Mouse (Mus musculus) left cerebral cortex, adult 11 months (tissue): Measurements from ENCODE around the gene Tle4.

Experiments
- DNase-seq: peaks from one replicate; pipeline ENCODE4 v3.0.0; 2022; ENCODE audit warnings: low spot score

The Tle4 gene

DNA sequence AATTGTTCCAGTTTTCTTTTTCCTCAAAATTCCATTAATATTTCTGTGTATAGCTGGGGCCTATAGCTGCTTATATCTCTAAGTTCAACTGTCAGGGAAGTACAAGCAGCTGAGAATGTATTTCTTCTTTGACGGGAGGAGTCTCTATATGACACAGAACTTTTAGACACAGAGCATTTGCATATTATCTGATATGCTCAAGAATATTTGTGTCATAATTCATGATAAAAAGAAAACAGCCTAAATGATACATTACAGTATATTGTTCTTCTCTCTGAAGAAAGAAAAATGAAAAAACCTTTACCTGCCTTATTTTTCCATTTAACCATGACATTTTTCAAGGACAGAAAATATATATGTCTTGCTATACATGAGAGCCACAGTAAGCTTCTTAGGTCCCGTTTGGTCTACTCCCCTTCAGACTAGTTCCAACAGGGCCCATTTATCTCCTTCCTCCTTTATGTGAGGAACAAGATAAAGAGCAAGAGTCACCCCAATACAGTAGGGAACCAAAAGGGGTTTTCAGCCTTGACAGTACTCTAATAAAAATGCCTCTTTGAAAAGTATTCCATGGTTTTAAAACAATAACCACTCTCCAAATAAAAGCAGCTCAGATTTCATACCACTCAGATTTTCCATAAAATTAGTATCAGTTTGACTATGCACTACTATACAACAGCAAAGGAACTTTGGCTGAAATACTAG lies 77.6 kb downstream of the Tle4 start:
- DNase-seq = no peak

DNA sequence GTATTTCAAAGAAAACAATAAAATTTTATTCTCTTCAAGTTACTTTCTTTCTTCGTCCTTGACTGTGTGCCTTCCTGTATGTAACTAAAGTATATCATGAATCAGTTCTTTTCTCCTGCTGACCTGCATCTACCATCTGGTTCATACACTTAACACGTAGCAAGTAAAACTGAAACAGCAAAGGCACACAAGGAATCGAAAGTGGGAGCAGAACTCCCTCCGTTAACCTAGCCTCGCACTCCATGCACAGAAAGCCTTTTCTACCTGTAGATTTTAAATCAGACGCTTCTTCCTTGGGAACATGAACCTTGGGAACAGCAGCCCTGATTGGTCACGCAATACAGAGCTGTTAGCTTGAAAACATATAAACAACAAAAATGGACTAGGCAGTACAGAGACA lies 78.7 kb downstream of the Tle4 start:
- no peak for DNase-seq

DNA sequence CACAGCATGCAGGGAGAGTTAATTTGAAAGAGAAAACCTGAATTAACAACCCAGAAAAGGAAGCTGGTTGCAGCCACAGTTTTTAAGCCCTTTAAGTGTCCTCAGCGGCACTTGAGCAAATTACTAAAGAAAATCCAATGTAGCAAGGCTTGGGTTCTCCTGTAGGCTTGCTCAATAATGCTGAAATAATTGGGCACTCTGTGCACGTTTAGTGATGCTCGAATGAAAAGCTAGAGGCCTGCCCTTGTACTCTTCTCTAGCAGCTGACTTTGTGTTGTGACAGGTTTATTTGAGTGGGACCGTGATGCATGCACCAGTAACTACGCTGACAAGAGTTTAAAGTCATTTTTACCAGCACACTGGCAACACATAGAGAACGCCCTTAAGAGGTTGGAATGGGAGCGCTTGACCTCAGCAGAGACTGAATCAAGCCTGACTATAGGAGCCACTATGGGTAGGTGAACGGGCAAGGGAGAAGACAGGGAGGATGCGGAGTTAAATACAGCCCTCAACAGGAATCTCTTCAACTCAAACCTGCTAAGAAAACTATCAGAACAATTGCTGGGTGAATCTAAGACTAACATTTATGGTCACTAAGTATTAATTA lies 79.3 kb downstream of the Tle4 start:
- DNase-seq = no peak

DNA sequence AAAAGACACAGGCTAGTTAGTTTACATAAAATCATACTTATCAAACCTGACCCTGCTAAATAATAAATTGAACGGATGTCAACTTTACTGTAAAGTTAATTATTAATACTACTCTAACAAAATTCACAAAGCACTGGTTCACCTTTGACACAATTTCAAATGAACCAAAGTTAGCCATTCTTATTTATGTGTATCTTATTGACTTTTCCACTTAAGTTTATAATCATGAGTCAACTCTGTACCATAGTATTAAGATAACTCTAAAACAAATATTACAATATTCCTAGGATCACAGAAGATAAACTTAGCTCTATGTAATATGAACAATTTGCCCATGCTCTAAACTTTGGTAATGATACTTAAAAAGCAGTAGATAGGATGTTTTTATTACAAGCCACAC lies 81.4 kb downstream of the Tle4 start:
- DNase-seq = no peak

DNA sequence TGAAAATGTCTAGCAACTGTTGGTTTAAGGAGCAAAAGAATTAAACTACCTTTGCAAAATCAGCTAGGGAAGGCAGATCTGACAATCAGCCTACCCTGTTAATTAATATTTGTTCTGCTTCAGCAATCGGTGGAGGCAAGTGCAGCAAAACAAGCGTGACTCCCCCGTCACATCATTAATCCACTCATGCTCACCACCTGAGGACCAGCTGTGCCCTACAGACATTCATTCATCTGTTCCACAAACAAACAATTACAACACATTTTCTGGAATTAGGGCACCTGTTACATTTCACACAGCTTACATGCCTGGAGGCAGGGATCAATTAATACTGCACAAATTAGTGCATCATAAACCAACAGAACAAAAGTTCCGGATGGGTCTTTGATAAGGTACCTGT lies 89.0 kb downstream of the Tle4 start:
- DNase-seq = no peak

DNA sequence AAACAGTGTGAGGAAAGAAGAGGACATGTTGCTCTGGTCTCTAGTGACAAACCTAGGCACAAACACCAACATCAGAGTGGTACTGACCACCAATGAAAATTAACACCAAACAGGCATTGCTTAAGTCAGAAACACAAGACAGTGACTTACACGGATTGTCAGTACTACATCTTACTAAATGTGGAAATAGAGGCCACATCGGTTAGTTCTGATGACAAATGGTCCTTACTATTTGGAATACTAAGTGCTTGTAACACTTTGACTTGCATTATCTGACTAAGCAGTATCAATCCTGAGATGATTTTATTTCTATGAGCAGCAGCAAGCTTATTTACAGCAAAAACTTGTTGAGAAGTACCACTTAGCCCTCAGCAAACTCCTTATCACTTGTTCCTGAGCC lies 89.9 kb downstream of the Tle4 start:
- no peak for DNase-seq

DNA sequence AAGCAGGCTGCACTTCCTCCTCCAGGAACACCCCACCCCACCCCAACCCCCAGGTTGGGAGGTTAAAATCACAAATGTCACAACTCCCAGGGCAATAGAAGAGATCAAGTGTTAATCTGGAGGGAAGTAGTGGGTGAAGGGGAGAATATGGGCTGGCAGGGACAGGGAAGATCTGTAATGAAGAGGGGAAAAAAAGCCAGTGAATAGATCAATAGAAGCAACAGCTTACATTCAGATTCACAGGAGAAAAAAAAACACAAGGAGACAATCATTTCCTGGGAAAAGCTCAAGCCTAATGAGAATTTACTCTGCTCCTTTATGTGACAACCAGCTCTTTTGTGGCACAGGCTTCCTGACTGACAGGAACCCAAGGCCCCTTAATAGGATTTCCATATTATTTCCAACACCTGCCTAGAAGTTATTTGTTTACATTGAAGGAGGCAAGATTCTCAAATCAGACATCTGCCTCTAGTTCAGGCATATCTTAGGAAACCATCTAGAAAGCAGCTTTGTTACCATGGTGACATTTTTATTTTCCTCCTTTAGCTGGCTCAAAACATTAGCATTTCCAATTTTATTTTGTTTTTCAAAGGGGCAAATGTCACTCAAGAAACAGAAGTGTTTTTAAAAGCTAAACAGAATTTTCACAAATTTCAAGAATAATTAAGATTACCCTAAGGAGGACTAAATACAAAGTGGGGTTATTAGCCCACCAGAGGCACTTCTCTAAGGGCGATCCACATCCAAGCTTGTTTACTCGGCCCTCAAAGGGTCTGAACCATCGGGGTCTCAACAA lies 90.8 kb downstream of the Tle4 start:
- no peak for DNase-seq

DNA sequence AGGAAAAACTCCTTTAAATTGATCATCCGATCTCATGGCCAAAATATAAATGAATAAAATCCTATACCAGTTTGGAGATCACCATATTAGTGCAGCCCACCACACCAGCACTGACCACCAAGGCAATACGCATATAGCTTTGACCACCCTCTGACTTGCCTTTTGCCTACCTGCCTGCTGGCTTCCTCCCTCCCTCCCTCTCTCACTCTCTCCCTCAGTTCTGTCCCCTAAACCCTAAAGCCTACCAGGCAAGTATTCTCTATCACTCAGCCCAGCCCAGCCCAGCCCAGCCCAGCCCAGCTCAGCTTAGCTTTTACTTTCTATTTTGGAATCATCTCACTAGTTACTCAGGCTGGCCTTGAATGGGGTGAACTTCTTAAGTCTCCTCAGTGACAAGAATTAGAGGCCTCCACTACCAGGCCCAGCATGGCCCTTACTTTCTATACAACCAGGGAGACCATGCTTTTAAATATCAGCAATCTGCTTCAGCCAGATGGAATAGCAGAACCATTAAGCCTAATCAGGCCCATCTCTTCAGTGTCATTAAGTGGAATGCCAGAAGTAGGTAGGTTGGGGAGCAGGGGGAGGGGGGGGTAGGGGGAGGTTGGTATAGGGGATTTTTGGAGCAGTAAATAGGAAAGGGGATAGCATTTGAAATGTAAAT lies 91.8 kb downstream of the Tle4 start:
- DNase-seq = no peak

DNA sequence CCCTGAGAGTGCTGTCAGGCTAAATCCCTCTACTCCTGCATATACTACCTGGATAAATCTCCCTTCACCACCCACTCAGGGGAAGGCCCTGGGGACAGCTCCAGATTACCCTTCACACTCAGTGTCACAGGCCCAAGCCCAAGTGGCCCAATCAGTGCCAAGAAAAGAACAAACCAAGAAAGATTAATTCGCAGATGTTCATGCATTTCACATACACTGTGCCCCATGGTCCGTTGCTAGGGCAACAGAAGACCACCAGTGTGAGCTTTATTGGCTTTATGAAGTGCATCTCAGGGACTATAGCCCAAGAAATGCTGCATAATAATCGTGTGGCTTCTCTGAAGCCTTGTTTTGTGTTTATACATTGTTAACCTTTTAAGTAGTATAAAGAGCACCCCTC lies 92.5 kb downstream of the Tle4 start:
- no peak for DNase-seq

DNA sequence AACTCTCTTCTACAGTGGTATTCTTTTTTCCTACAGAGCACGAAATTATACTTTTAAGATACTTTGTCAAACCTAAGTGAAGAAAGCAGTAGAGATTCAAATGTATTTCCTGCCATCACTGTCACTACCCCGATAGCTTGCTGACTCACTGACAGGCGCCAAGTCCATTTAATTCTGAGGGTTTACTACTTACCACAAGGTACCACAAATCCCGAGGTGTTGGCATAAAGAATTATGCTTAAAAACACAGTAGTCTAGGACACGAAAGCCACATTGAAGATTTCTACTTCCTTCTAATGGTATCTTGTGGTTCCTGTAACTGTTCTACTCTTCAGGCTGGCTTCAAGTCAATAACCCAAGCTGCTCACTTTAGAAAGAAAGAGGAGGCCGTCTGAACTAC lies 94.0 kb downstream of the Tle4 start:
- no peak for DNase-seq

DNA sequence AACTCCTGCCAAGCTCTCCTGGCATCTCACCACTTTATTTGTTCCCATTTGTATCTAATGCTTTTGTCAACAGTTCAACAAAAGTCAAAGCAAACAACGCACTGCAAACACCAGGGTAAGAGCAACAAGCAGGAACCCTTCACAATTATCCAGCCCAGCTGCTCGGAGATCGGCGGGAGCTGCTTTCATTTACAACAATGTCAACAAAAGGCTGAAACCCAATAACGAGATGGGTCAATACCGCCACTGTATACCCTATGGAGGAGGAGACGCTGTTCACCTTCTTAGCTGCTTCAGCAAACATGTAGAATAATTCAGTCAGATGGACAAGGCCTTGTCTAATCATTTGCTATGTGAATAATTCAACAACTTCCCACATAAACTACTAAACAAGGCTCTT lies 95.6 kb downstream of the Tle4 start:
- DNase-seq = no peak

DNA sequence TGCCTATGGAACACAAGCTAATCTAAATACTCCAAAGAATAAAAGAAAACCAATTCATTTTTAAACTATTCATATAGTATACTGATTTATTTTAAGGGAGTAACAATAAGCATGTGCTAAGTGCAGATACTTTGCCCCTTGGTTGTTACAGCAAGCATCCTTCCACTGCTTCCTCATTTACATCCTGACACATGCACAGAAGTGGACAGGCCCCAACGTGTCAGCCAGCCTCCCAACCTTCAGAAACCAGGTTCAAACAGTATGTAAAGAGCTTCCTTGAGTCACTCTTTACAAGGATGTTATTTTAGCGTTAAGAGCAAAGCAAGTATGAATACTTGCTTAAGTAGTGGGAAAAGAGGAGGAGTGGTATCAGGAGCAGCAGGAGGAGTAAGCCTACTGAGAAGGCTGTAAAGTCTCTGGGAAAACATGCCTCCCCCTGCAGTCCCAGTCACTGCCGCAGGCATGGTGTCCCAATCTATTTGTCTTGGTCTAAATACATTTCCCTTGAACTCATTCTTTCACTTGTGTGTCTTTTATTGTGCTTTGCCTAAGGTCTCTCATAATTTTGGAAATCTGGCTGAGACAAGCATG lies 97.9 kb downstream of the Tle4 start:
- no peak for DNase-seq

DNA sequence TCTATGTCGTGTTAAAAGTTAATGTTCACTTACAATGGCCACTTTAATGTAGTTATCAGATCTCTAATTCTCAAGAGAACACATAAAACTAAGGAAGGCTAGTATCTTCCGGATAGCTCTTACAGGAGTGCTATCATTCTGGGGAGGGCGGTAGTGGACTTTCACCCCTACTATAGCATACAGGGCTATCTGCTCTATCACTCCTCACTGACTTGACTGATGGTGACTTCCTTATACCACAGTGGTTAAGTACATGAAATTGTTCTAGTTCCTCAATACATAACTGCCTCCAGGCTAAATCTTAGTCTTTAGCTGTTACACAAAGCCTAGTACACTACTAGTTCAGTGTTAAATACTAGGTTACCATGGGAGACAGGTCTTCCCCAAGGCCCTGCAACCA lies 104.8 kb downstream of the Tle4 start:
- DNase-seq = no peak

DNA sequence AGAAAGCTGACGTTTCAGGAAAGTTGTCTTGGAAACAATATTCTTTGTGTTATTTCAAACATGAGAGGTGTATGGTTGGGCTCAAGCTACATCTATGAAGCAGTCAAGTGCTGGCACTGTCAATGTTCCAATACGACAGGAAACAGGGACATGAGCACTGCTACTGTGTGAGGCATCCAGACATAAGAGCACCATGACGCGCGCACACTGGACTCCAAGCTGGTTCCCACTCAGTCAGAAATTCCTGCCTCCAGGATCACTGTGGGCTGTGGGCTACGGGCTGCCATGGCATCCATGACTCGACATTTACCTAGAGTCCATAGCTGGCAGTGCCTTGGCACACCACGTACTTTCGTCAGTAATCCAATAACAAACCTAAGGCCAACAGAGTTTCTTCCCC lies 110.7 kb downstream of the Tle4 start:
- no peak for DNase-seq

DNA sequence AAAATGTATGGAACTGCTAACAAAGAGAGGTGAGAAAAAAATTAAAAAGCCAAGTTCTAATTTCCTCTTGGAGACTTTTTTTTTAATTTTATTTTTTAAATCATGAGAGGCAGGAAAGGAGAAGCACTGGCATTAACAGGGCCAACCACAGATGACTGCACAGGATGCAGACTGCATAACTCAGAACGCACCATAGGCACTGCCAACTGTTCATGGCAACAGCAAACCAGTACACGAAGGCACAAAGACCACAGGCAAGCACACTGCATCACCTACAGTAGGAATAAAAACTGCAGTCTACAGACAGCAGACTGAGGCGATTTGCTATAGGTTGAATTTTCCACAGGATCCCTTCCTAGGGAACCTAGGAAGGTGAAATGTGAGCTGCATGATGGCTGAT lies 112.7 kb downstream of the Tle4 start:
- DNase-seq = no peak

DNA sequence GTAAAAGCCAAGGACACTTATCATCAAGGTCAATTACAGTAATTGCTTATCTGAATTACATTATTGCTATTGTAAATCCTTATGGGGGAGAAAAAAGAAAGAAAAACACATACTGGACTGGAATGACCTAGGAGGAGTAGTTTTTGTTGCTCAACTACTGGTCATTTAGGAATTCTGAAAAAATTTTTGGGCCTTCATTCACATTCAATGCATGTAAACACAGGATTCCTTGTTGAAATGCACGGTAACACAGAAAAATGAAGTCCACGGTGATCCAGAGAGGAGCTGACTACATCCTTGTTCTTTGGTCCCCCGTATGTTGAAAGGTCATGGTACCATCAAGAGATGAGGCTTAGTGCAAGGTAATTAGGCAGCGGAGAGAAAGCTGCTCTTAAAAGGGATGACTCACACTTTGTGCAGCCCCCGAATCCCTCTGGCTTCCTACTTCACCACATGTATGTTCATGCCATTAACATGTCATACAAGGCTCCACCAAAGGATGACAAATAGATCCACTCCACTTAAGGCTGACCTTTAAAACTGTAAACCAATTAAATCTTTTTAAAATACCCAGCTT lies 115.2 kb downstream of the Tle4 start:
- DNase-seq = no peak

DNA sequence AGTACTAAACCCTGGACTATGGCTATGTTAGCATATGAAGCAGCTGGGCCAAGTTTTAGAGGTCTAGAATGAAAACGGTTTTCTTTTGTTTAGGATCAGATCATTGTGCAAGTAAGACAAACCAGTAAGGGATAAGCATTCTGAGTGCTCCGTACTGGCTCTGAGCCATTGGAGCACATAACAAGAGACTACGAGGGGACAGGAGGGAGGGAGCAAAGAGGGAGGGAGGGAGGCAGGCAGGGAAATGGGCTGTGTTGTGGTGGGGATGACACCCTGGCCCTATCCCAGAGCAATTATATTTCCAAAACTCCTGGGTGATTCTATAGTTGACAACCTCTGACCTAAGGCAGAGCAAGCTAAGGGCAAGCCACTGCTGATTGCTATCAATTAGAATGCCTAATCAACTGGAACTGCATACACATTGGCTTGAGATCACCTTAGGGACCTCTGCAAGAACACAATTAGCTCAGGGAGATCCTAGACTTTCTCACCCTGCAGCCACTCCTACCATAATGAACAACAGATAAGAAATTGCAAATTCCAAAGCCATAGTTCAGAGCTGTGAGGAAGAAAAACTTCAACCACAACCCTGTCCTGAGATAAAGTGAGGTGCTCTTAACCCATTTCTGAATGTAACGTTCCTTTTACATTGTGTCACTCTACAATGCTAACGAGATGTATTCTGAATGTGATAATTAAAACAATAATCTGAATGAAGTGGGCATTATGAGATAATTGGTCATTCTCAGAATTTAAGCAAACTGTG lies 115.9 kb downstream of the Tle4 start:
- DNase-seq = no peak

DNA sequence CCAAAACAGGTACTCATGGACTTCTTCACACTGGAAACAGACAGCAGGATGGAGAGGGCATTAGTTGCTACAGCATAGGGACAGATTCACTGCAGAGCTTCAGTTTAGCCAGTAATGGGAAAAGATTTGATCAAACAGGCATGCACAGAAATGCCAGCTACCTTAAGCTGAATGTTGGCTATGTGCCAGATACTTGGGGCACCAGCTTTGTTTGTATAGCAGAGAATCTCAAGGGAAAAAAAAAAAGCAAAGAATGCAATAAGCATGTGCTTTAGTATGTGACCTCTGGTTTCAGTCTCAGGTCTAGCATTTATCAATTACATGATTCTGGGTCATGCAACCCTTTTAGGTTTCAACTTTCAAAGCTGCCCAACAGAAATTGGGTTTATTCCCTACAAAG lies 118.1 kb downstream of the Tle4 start:
- no peak for DNase-seq

DNA sequence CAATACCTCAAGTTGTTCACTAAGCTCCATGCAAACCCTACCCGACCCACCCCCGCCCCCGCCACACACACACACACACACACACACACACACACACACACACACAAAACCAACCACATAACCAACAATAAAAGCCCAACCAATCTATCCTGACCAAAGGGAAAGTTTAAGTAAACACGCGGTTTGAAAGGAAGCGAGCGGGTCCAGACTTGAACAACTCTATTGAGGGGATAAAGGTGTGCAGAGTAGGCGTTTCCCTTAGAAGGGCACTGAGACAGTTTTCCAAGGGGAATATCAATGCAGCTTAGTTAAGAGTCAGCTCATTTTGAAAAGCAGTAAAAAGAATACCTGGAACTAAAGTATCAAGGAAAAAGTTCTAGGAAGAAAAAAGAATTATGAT lies 128.5 kb downstream of the Tle4 start:
- no peak for DNase-seq

DNA sequence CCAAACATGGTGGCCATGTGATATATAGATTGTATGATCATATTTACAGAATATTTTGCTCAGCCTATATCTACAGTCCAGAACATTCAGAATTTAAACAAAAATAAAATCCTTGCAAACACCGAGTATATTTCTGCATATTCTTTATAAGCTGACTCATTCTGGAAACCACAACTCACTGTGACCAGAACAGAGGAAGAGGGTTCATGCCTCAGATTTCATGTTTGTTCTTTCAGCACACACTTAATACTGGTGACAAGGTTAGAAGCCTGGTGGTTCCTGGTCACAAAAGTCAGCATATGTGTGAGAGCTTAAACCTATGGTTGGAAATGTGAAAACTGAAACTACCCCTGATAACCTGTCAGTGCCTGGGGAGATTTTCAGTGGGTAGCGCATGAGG lies 129.1 kb downstream of the Tle4 start:
- no peak for DNase-seq

DNA sequence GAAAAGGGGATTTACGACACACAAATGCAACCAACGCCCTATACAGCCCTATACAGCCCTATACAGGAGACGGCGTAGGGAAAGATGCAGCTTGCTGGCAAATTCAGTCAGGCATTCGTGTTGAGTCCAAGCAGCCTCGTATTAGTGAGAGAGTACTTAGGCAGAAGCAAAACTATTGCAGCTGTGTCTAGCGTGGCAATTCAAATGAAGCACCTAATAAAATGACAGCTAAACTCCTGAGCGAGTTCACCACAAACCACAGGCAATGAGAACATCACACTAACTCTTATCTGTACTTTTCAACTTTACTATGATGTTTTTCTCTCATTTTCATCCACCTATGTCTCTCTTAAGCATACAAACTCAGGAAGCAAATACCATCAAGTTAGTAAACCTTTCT lies 131.8 kb downstream of the Tle4 start:
- DNase-seq = no peak
